Mouse (Mus musculus): ENCODE data around the gene Pknox2.

DNA sequence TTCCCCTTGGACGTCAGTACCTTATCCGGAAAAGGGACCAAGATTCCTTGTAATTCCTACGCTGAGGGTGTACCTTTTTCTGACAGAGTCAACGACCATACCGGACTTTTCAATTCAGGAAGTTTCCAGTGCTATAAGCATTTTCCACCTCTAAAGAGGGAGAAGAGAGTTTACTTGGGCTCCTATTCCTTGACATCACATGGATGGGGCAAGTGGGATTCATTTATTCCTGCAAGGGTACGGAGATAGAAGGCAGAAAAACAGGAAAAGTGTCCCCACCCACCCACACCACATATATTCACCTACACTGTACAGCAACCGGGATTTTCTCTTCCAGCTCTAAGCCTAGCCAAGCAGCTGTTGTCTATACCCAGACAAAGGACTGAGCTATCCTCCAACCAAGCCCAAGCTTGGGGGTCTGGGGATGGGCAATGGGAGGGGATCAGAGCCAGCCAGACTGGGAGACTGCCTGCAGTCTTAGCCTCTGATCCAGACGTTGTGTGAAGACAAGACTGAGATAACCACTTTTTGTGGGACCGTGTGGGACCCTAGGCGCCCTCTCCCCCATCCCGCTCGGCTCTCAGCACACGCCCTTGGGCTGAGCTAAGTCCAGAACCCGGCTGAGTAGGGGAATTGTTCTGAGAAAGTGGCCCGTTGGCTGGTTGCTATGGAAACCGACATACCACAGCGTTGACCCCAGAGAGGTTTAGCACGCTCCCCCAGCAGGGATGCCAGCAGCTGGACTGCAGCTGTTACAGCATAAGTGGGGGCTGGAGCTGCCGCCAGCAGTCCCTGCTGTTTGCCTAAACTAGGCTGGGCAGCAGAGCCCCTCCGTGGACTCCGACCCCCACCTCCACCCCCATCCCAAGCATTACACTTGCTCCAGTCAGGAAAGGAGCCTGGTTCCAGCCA lies 93.3 kb downstream of the Pknox2 start:
- TF ChIP-seq CTCF (IDR thresholded peaks at IDR 0.05; ENCODE audit: low read depth, low read length) (no peak), POLR2A (IDR thresholded peaks at IDR 0.05; ENCODE audit: borderline replicate concordance, low read depth, low read length) (no peak)

Measured in bone marrow macrophage, adult 2 months (primary cell).